23 mouse cellular contexts compared by ENCODE assay signal in the genomic region with DNA sequence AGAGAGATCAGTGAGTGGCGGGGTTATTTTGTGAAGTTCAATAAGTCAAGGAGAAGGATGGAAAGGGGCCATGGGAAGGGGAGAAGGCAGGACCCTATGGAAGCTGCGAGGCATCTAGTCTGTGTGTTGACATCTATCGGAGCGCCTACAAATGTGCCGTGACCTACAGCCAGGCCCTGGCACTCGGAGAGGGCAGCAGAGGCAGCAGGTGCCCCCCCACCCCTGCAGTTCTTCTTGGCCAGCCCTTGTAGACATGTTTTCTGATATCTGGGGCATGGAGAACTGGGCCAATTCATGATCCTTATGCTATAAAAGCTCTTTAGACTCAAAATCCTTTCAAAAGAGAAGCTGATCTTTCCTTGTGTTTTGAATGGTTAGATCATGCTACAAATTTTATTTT. TPM values are rescaled to one million over a fixed set of nuclear protein-coding genes. Genes with fewer than 3 reads are reported as not detected.
DNase-seq lines count a peak whose midpoint lies in the region; ATAC-seq and TF ChIP-seq lines count a peak whose summit lies in the region.
"Had no signal": no experiment of that assay in that cellular context is flagged by ENCODE, and none has a peak within 500 bp of the region (broad histone marks: within the 10 kb centered on the region; RNA-seq: fewer than 3 reads in every experiment).

No protein-coding gene starts in this region.

- ATAC-seq in cerebellum, adult (ENCODE audit: insufficient number of reproducible peaks, low FRiP score, low TSS enrichment): peak; percentile 78
- no peak for ATAC-seq in liver, postnatal 0 days
- ATAC-seq in forebrain, embryonic 11.5 days (replicated peaks; ENCODE audit: low FRiP score): no peak
- ATAC-seq: forebrain, embryonic 15.5 days; intestine, postnatal 0 days had no signal

- no peak overlapping the region for H3K4me3 ChIP-seq in liver, postnatal 0 days (ENCODE audit: low read depth, low read length)
- no peak overlapping the region for H3K4me3 ChIP-seq in forebrain, embryonic 11.5 days (ENCODE audit: low read depth, low read length)
- H3K4me3 ChIP-seq: forebrain, embryonic 15.5 days; heart, embryonic 13.5 days; left cerebral cortex, adult 2 months; limb, embryonic 10.5 days; liver, embryonic 13.5 days; lung, embryonic 15.5 days; neural tube, embryonic 15.5 days had no signal

- H3K4me2 ChIP-seq in liver, postnatal 0 days (ENCODE audit: low read depth, low read length): no peak overlapping the region
- H3K4me2 ChIP-seq in forebrain, embryonic 11.5 days (ENCODE audit: low read depth, low read length, severe bottlenecking): no peak overlapping the region
- H3K4me2 ChIP-seq: forebrain, embryonic 15.5 days; heart, embryonic 13.5 days; liver, embryonic 13.5 days; lung, embryonic 15.5 days; neural tube, embryonic 15.5 days had no signal

- H3K9ac ChIP-seq in liver, postnatal 0 days (replicated peaks): no peak overlapping the region
- no peak overlapping the region for H3K9ac ChIP-seq in forebrain, embryonic 11.5 days (ENCODE audit: low read length)
- H3K9ac ChIP-seq: forebrain, embryonic 15.5 days; heart, embryonic 13.5 days; liver, embryonic 13.5 days; lung, embryonic 15.5 days; neural tube, embryonic 15.5 days had no signal

- WGBS in liver, postnatal 0 days (ENCODE audit: insufficient replicate concordance): 78% methylated on average over 6 of the region's 6 CpGs
- 95% methylated on average over 6 of the region's 6 CpGs for WGBS in forebrain, embryonic 11.5 days

- no peak for TF ChIP-seq EP300 in liver, postnatal 0 days (IDR thresholded peaks at IDR 0.05; ENCODE audit: low read depth)

- H3K9me3 ChIP-seq in liver, postnatal 0 days (ENCODE audit: low read length): no peaks in the 10 kb centered on the region
- no peaks in the 10 kb centered on the region for H3K9me3 ChIP-seq in forebrain, embryonic 11.5 days (ENCODE audit: control insufficient read depth, low read length)
- H3K9me3 ChIP-seq: forebrain, embryonic 15.5 days; heart, embryonic 13.5 days; limb, embryonic 10.5 days; liver, embryonic 13.5 days; lung, embryonic 15.5 days; neural tube, embryonic 15.5 days had no signal

- no peak for TF ChIP-seq CTCF in liver, postnatal 0 days (IDR thresholded peaks at IDR 0.05; ENCODE audit: low read depth)

- H3K36me3 ChIP-seq in liver, postnatal 0 days (replicated peaks; ENCODE audit: insufficient read depth, low read length): no peaks in the 10 kb centered on the region
- no peaks in the 10 kb centered on the region for H3K36me3 ChIP-seq in forebrain, embryonic 11.5 days (ENCODE audit: control insufficient read depth, insufficient read depth, low read length)
- H3K36me3 ChIP-seq: forebrain, embryonic 15.5 days; heart, embryonic 13.5 days; limb, embryonic 10.5 days; liver, embryonic 13.5 days; lung, embryonic 15.5 days; neural tube, embryonic 15.5 days had no signal

- peak overlapping the region; percentile 51; the same call in 1 of the 2 replicates for H3K27ac ChIP-seq in liver, postnatal 0 days (ENCODE audit: low read depth)
- no peak overlapping the region for H3K27ac ChIP-seq in forebrain, embryonic 11.5 days (ENCODE audit: low read depth, low read length)
- H3K27ac ChIP-seq: forebrain, embryonic 15.5 days; heart, embryonic 13.5 days; left cerebral cortex, adult 2 months; limb, embryonic 10.5 days; lung, embryonic 15.5 days; macrophage; neural tube, embryonic 15.5 days had no signal

- H3K4me1 ChIP-seq in liver, postnatal 0 days (ENCODE audit: insufficient read depth): peaks cover 7% of the 10 kb centered on the region; the same call in 1 of the 2 replicates
- no peaks in the 10 kb centered on the region for H3K4me1 ChIP-seq in forebrain, embryonic 11.5 days (replicated peaks; ENCODE audit: control insufficient read depth, insufficient read depth, low read length)
- H3K4me1 ChIP-seq: forebrain, embryonic 15.5 days; neural tube, embryonic 15.5 days had no signal

- H3K27me3 ChIP-seq in liver, postnatal 0 days (ENCODE audit: insufficient read depth, low read length): no peaks in the 10 kb centered on the region
- H3K27me3 ChIP-seq in forebrain, embryonic 11.5 days (ENCODE audit: control insufficient read depth, insufficient read depth, low read length): no peaks in the 10 kb centered on the region
- H3K27me3 ChIP-seq: forebrain, embryonic 15.5 days; heart, embryonic 13.5 days; liver, embryonic 13.5 days; lung, embryonic 15.5 days; neural tube, embryonic 15.5 days had no signal

- DNase-seq in cerebellum, postnatal 4 days (ENCODE audit: low spot score in 2 of 2): no peak
- no peak for DNase-seq in liver, postnatal 0 days
- DNase-seq in liver: no peak
- DNase-seq in cerebellum, adult 9-11 months: peak; percentile 89
- DNase-seq in forebrain, embryonic 11.5 days (ENCODE audit: low spot score): no peak
- DNase-seq in heart, adult 9 months (ENCODE audit: low spot score in 2 of 2): no peak
- DNase-seq: adrenal gland, postnatal 10 days; gastrocnemius, postnatal 10 days; heart, adult 18-20 months; heart, postnatal 14 days; liver, embryonic 13.5 days; right cerebral cortex, adult 18-20 months; right cerebral cortex, postnatal 4 days; thymus, postnatal 36 days had no signal

RNA-seq across cellular contexts. Expression of a gene that starts 37.6 kb away (rescaled TPM):
- polyA plus RNA-seq in liver, postnatal 0 days (2015; fragmentation: Nextera tagmentation; extraction: Ambion mirVana): 391 and 407 TPM in 2 replicates
- polyA plus RNA-seq in forebrain, embryonic 11.5 days (2014; fragmentation: Nextera tagmentation; extraction: Ambion mirVana): 64.6 and 72.1 TPM in 2 replicates
